Mouse (Mus musculus): Measurements from ENCODE around the gene Olfr1206.

The Olfr1206 gene

DNA sequence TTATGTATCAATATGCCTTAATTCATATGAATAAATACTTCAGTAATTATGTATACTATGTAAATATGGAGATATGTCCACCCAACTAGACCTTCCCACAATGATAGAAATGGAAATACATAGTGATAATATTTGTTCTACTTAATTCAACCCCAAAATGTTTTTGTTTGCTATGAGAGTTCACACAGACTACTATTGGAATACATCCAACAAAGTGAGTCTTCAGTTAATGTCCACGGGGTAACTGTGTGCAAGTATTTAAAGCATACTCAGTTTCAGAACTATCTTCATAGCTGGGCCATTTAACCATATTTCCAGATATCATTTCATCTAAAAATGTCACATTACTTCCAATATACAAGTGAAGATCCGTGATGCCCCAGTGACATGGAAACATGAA lies at the start of gene Olfr1206:
Gene Olfr1206 (plus strand): TSS at position 301 of the 400 bp plus-strand sequence.
- DNase-seq (ENCODE audit: low spot score): no peak

- no peak for DNase-seq (ENCODE audit: low spot score)
Observed at GRCm38 (mm10) chr2:88814196-88814595, 48.8 kb upstream of the Olfr1206 start, which contains the start of gene Olfr1202. Gene Olfr1202, plus strand, starts transcription at chr2:88814496.

DNA sequence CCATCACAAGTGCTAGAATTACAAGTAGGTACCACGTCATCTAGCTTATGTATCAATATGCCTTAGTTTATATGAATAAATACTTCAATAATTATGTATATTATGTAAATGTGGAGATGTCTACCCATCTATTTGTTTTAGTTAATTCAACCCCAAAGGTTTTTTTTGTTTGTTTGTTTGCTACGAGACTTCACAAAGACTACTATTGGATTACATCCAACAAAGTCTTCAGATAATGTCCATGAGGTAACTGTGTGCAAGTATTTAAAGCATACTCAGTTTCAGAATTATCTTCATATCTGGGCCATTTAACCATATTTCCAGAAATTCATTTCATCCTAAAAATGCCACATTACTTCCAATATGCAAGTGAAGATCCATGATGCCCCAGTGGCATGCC lies 33.6 kb upstream of the Olfr1206 start, which contains the start of gene Olfr1205:
Gene Olfr1205 (plus strand): TSS at position 301 of the 400 bp plus-strand sequence.
- DNase-seq (ENCODE audit: low spot score): no peak

DNA sequence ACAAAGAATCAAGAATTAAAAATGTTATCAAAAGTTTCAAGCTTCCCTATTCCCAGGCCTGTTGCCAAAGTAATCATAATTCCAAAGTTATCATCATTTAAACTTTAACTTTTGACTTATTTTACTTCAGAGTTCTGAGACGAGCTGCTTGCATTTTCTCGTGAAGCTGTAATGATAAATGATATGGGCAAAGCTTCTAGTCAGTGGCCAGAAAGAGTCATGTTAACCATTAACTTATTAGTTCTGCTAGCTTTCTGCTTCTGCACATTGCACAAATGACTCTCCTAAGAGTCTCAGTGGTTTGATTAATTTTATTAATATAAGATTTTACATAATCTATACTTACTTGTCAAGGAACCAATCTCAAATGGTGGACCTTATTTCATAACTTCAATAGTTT lies 24.6 kb upstream of the Olfr1206 start:
- no peak for DNase-seq (ENCODE audit: low spot score)

DNA sequence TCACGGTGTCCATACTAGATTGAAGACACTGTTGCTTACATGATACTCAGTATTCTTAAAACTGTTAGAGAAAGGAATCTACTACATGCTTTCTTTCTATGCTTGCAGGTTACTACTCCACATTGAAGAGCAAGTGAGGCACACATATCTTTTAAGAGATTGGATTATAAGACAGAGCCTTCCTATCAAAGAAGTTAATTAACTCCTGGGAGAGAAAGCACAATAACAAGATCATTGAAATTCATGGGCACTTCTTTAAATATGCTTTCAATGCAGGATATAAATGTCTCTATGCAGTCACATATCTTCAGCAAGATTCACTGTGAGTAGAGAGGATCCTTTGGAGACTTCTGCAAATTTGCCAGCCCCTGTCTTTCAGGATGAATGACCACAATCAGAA lies 14.0 kb upstream of the Olfr1206 start, which contains the start of gene Olfr1204:
Gene Olfr1204 (plus strand): TSS at position 301 of the 400 bp plus-strand sequence.
- DNase-seq (ENCODE audit: low spot score): no peak

- no peak for DNase-seq (ENCODE audit: low spot score)
Observed at GRCm38 (mm10) chr2:88902211-88902610, 39.2 kb downstream of the Olfr1206 start, which contains the start of gene Olfr1208. Gene Olfr1208, minus strand, starts transcription at chr2:88902311.

GRCm38 (mm10) chr2:88915057-88915456 lies 52.0 kb downstream of the Olfr1206 start, which contains the start of gene Olfr1209:
Gene Olfr1209, minus strand, starts transcription at chr2:88915157.
- no peak for DNase-seq (ENCODE audit: low spot score)

All from urinary bladder, postnatal 14 days (tissue).